Mouse (Mus musculus) A20 (cell line): ENCODE measurements around the gene Klhl12.
"Not testable (repeated sequence)": the region's sequence is repeated elsewhere in the genome, so short reads cannot be mapped to it uniquely, and the experiment has no call there.

Source experiments
- DNase-seq: peaks from one replicate; pipeline ENCODE4 v3.0.0-alpha.2; 2011; ENCODE audit warnings: low read depth, low spot score

Gene Klhl12

GRCm38 (mm10) chr1:134448537-134448936 is 6.8 kb upstream of the Klhl12 start:
- not testable (repeated sequence) for DNase-seq

- DNase-seq, result no peak
These were observed 5.1 kb upstream of the Klhl12 start for GRCm38 (mm10) chr1:134450201-134450600.

GRCm38 (mm10) chr1:134450986-134451385 is 4.3 kb upstream of the Klhl12 start:
- DNase-seq, result peak; percentile 59

GRCm38 (mm10) chr1:134456060-134456459 is 729 bp downstream of the Klhl12 start:
- DNase-seq, result no peak

GRCm38 (mm10) chr1:134458139-134458727 is 2.9 kb downstream of the Klhl12 start:
- no peak for DNase-seq

GRCm38 (mm10) chr1:134460294-134461284 is 5.3 kb downstream of the Klhl12 start:
- DNase-seq, result no peak

- no peak for DNase-seq
These were observed 29.3 kb downstream of the Klhl12 start for GRCm38 (mm10) chr1:134484623-134485022.

GRCm38 (mm10) chr1:134490903-134491801 is 35.8 kb downstream of the Klhl12 start:
- DNase-seq, result no peak

- DNase-seq, result no peak
These were observed 36.9 kb downstream of the Klhl12 start for GRCm38 (mm10) chr1:134492276-134492675.

- no peak for DNase-seq
These were observed 38.2 kb downstream of the Klhl12 start for GRCm38 (mm10) chr1:134493496-134493895.

GRCm38 (mm10) chr1:134493956-134494355 is 38.6 kb downstream of the Klhl12 start:
- no peak for DNase-seq

GRCm38 (mm10) chr1:134494428-134495215 is 39.3 kb downstream of the Klhl12 start, which contains the start of gene Rabif:
TSS of gene Rabif (plus strand) at chr1:134494648.
- peak; percentile 99 for DNase-seq

- DNase-seq, result no peak
These were observed 39.8 kb downstream of the Klhl12 start for GRCm38 (mm10) chr1:134495216-134495539.

GRCm38 (mm10) chr1:134495991-134496390 is 40.7 kb downstream of the Klhl12 start:
- DNase-seq, result no peak

GRCm38 (mm10) chr1:134500916-134501315 is 45.6 kb downstream of the Klhl12 start:
- no peak for DNase-seq

GRCm38 (mm10) chr1:134506201-134506600 is 50.9 kb downstream of the Klhl12 start:
- DNase-seq, result no peak

- no peak for DNase-seq
These were observed 54.7 kb downstream of the Klhl12 start for GRCm38 (mm10) chr1:134510018-134510417.

- no peak for DNase-seq
These were observed 56.9 kb downstream of the Klhl12 start for GRCm38 (mm10) chr1:134512183-134512582.

GRCm38 (mm10) chr1:134512584-134512983 is 57.3 kb downstream of the Klhl12 start:
- no peak for DNase-seq

GRCm38 (mm10) chr1:134513312-134513860 is 58.1 kb downstream of the Klhl12 start:
- DNase-seq, result no peak
